Mouse (Mus musculus): Measurements from ENCODE around the gene Spata1. TPM values are rescaled to one million over a fixed set of nuclear protein-coding genes. Genes with fewer than 3 reads are reported as not detected.

Gene Spata1
- total and polyA plus RNA-seq, 3 experiments = 1.6 to 20.4 (median 14.9) TPM

DNA sequence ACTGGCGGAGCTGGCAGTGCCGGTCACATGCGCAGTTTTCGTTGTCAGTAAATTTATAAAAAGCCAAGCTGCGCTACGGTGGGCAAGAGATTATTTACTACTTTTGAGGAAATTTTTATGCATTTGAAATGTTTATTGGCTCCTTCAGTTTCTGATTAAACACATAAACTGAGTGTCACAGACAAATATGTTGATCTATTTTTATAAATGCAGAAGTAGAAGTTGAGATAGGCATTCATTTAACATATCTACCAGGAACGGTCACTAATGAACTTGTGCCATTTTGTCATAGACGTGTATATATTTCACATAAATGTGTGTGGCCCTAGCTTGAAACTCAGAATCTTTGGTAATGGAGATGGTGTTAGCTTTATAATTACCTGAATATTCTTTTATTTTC lies 81.7 kb downstream of the Spata1 start:
- ATAC-seq (ENCODE audit: extremely low read depth, insufficient number of reproducible peaks, low FRiP score, poor library complexity, severe bottlenecking) (no peak), DNase-seq (ENCODE audit: low spot score) (no peak)
- H3K4me1 ChIP-seq (ENCODE audit: insufficient read depth, low read depth, low read length) = peaks cover 47% of the 10 kb centered on the region
- TF ChIP-seq TAL1 (conservative IDR thresholded peaks at IDR 0.05; ENCODE audit: low read depth, low read length) = no peak
- no peak for TF ChIP-seq POLR2AphosphoS5 (IDR thresholded peaks at IDR 0.05; ENCODE audit: insufficient replicate concordance, low read depth, low read length)
- no peak for TF ChIP-seq CTCF (IDR thresholded peaks at IDR 0.05; ENCODE audit: low read depth, low read length)
- no peak for TF ChIP-seq GATA2 (IDR thresholded peaks at IDR 0.05; ENCODE audit: borderline replicate concordance, low read depth, low read length)
- TF ChIP-seq GATA1 (IDR thresholded peaks at IDR 0.05; ENCODE audit: borderline replicate concordance, low read length) = no peak
- no peak overlapping the region for H3K4me3 ChIP-seq (ENCODE audit: low read depth, low read length)
- H3K27me3 ChIP-seq (ENCODE audit: insufficient read depth, low read length) = no peaks in the 10 kb centered on the region
- peaks cover 98% of the 10 kb centered on the region for H3K36me3 ChIP-seq (replicated peaks)
- no peaks in the 10 kb centered on the region for H3K9me3 ChIP-seq (replicated peaks)

DNA sequence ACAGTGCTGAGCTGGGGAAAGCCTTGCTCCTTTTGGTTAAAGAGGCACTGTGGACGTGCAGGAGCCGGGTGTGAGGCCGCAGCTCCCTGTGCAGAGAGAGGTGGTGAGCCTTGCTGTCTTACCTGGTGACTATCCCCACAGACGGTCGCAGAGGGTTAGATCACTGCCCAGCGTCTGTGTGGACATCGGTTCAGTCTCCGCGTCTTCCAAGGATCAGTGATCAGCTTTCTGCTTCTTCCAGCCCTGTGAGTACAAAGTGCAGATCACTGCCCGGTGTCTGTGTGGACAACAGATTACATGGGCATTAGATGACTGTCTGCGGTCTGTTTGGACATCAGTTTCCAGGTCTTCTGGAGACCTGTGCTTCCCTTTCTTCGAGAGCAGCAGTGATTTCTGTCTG lies 85.0 kb downstream of the Spata1 start:
- Histone ChIP-seq H3K4me3 (ENCODE audit: low read depth, low read length) (no peak overlapping the region), H3K4me1 (ENCODE audit: insufficient read depth, low read depth, low read length) (peaks cover 68% of the 10 kb centered on the region), H3K27me3 (ENCODE audit: insufficient read depth, low read length) (no peaks in the 10 kb centered on the region), H3K9me3 (replicated peaks) (no peaks in the 10 kb centered on the region), H3K36me3 (replicated peaks) (peaks cover 91% of the 10 kb centered on the region)
- DNase-seq (ENCODE audit: low spot score) = no peak
- TF ChIP-seq TAL1 (conservative IDR thresholded peaks at IDR 0.05; ENCODE audit: low read depth, low read length) = no peak
- no peak for TF ChIP-seq GATA2 (IDR thresholded peaks at IDR 0.05; ENCODE audit: borderline replicate concordance, low read depth, low read length)
- TF ChIP-seq GATA1 (IDR thresholded peaks at IDR 0.05; ENCODE audit: borderline replicate concordance, low read length) = no peak
- TF ChIP-seq POLR2AphosphoS5 (IDR thresholded peaks at IDR 0.05; ENCODE audit: insufficient replicate concordance, low read depth, low read length) = no peak
- TF ChIP-seq CTCF (IDR thresholded peaks at IDR 0.05; ENCODE audit: low read depth, low read length) = no peak
- ATAC-seq (ENCODE audit: extremely low read depth, insufficient number of reproducible peaks, low FRiP score, poor library complexity, severe bottlenecking) = no peak

DNA sequence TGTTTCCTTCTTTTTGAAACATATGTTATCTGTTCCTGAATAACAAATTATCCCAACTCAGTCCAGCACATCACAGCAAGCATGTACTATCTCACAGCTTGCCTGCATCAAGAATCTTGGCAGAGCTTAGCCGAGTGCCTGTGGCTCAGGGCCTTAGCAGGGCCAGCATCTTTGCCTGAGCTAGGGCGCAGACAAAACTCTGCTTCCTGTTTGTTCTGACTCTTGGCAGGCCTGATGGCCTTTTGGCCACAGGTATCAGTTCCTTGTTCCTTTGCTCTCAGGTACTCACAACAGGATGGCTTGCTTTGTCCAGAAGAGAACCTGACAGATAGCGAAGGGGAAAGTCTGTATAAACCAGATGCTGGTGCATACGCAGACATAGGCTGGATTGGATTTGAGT lies 85.6 kb downstream of the Spata1 start:
- H3K4me3 ChIP-seq (ENCODE audit: low read depth, low read length) = no peak overlapping the region
- DNase-seq (ENCODE audit: low spot score) (no peak), ATAC-seq (ENCODE audit: extremely low read depth, insufficient number of reproducible peaks, low FRiP score, poor library complexity, severe bottlenecking) (no peak)
- no peaks in the 10 kb centered on the region for H3K9me3 ChIP-seq (replicated peaks)
- no peaks in the 10 kb centered on the region for H3K27me3 ChIP-seq (ENCODE audit: insufficient read depth, low read length)
- TF ChIP-seq GATA2 (IDR thresholded peaks at IDR 0.05; ENCODE audit: borderline replicate concordance, low read depth, low read length) (no peak), POLR2AphosphoS5 (IDR thresholded peaks at IDR 0.05; ENCODE audit: insufficient replicate concordance, low read depth, low read length) (no peak), CTCF (IDR thresholded peaks at IDR 0.05; ENCODE audit: low read depth, low read length) (no peak), GATA1 (IDR thresholded peaks at IDR 0.05; ENCODE audit: borderline replicate concordance, low read length) (no peak), TAL1 (conservative IDR thresholded peaks at IDR 0.05; ENCODE audit: low read depth, low read length) (no peak)
- peaks cover 89% of the 10 kb centered on the region for H3K36me3 ChIP-seq (replicated peaks)
- peaks cover 74% of the 10 kb centered on the region for H3K4me1 ChIP-seq (ENCODE audit: insufficient read depth, low read depth, low read length)

DNA sequence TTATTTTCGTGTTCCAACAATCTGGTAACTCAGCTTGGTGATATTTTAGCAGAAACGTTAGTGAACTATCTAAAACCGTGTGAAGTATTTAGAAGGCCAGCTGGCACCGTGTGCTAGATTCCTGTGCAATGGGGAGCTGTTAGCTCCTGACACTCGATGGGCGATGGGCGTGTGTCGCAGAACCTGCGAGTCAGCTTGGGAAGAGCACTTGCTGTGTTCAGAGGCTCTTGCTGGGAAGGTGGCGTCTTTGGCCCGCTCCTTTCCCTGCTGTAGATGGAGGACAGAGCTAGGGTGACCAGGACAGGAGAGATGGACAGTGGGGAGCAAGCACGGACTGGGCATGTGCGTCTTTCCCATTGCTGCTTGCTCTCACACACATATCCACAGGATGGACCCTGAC lies 86.5 kb downstream of the Spata1 start:
- ATAC-seq (ENCODE audit: extremely low read depth, insufficient number of reproducible peaks, low FRiP score, poor library complexity, severe bottlenecking) = no peak
- no peak overlapping the region for H3K4me3 ChIP-seq (ENCODE audit: low read depth, low read length)
- TF ChIP-seq CTCF (IDR thresholded peaks at IDR 0.05; ENCODE audit: low read depth, low read length) (no peak), GATA2 (IDR thresholded peaks at IDR 0.05; ENCODE audit: borderline replicate concordance, low read depth, low read length) (no peak), POLR2AphosphoS5 (IDR thresholded peaks at IDR 0.05; ENCODE audit: insufficient replicate concordance, low read depth, low read length) (no peak), TAL1 (conservative IDR thresholded peaks at IDR 0.05; ENCODE audit: low read depth, low read length) (no peak), GATA1 (IDR thresholded peaks at IDR 0.05; ENCODE audit: borderline replicate concordance, low read length) (no peak)
- H3K9me3 ChIP-seq (replicated peaks) = no peaks in the 10 kb centered on the region
- H3K27me3 ChIP-seq (ENCODE audit: insufficient read depth, low read length) = no peaks in the 10 kb centered on the region
- DNase-seq (ENCODE audit: low spot score) = no peak
- peaks cover 82% of the 10 kb centered on the region for H3K4me1 ChIP-seq (ENCODE audit: insufficient read depth, low read depth, low read length)
- peaks cover 88% of the 10 kb centered on the region for H3K36me3 ChIP-seq (replicated peaks)

DNA sequence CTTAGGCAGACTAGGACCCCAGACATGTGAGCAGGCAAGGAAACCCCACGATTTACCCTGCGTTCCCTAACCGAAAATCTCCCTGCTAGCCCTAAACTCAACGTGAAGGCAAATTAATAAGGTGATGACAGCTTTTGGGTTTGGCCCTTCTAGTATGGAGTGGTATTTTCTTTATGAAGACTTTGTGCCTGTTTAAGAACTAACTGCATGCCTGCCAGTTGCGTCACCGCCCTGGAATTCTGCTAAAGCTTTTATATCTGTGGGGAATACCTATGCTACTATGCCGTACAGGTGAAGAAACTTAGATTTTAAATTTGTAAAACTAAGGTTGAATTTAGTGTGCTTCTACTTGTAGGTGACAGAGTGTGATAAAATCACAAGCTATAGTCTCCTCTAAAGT lies 87.1 kb downstream of the Spata1 start:
- Histone ChIP-seq H3K4me3 (ENCODE audit: low read depth, low read length) (no peak overlapping the region), H3K9me3 (replicated peaks) (no peaks in the 10 kb centered on the region), H3K36me3 (replicated peaks) (peaks cover 88% of the 10 kb centered on the region), H3K27me3 (ENCODE audit: insufficient read depth, low read length) (no peaks in the 10 kb centered on the region), H3K4me1 (ENCODE audit: insufficient read depth, low read depth, low read length) (peaks cover 87% of the 10 kb centered on the region)
- TF ChIP-seq GATA2 (IDR thresholded peaks at IDR 0.05; ENCODE audit: borderline replicate concordance, low read depth, low read length) (no peak), CTCF (IDR thresholded peaks at IDR 0.05; ENCODE audit: low read depth, low read length) (no peak), POLR2AphosphoS5 (IDR thresholded peaks at IDR 0.05; ENCODE audit: insufficient replicate concordance, low read depth, low read length) (no peak), TAL1 (conservative IDR thresholded peaks at IDR 0.05; ENCODE audit: low read depth, low read length) (no peak), GATA1 (IDR thresholded peaks at IDR 0.05; ENCODE audit: borderline replicate concordance, low read length) (no peak)
- DNase-seq (ENCODE audit: low spot score) (no peak), ATAC-seq (ENCODE audit: extremely low read depth, insufficient number of reproducible peaks, low FRiP score, poor library complexity, severe bottlenecking) (no peak)

DNA sequence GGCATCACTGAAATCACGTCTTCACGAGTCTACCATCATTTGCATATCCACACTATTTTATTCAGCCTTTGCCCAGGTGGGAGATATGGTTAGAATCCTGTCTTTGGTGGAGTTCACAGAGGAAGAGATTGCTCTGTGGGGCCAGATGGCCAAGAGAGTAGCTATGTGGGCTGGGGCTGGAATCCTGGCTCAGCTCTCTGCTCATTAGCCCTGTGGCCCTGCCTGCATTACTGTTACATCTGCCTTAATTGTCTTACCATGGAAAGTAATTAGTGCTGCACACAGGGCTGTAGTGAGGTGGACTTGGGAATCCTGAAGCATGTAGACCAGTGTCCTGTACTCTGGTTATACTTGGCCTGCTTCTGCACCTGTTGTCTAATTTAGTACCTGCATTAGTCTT lies 87.5 kb downstream of the Spata1 start:
- Histone ChIP-seq H3K9me3 (replicated peaks) (no peaks in the 10 kb centered on the region), H3K36me3 (replicated peaks) (peaks cover 88% of the 10 kb centered on the region), H3K27me3 (ENCODE audit: insufficient read depth, low read length) (no peaks in the 10 kb centered on the region), H3K4me1 (ENCODE audit: insufficient read depth, low read depth, low read length) (peaks cover 89% of the 10 kb centered on the region), H3K4me3 (ENCODE audit: low read depth, low read length) (no peak overlapping the region; the same call in 1 of the 2 replicates)
- DNase-seq (ENCODE audit: low spot score) (no peak), ATAC-seq (ENCODE audit: extremely low read depth, insufficient number of reproducible peaks, low FRiP score, poor library complexity, severe bottlenecking) (no peak)
- TF ChIP-seq GATA2 (IDR thresholded peaks at IDR 0.05; ENCODE audit: borderline replicate concordance, low read depth, low read length) = no peak
- no peak for TF ChIP-seq POLR2AphosphoS5 (IDR thresholded peaks at IDR 0.05; ENCODE audit: insufficient replicate concordance, low read depth, low read length)
- no peak for TF ChIP-seq TAL1 (conservative IDR thresholded peaks at IDR 0.05; ENCODE audit: low read depth, low read length)
- no peak for TF ChIP-seq CTCF (IDR thresholded peaks at IDR 0.05; ENCODE audit: low read depth, low read length)
- TF ChIP-seq GATA1 (IDR thresholded peaks at IDR 0.05; ENCODE audit: borderline replicate concordance, low read length) = no peak

Data from G1E (cell line).